Mouse (Mus musculus) neural tube, embryonic 15.5 days (tissue): Measurements from ENCODE around the gene 4930404H24Rik. TPM values are rescaled to one million over a fixed set of nuclear protein-coding genes. Genes with fewer than 3 reads are reported as not detected.

Experiments used
- ATAC-seq: fragments of 200-750 bp; cut with Nextera tagmentation; 2 replicates; pipeline ENCODE4 v1.8.0; 2017; ENCODE audit warnings: mild to moderate bottlenecking, moderate TSS enrichment, moderate library complexity; ENCODE audit not compliant: low FRiP score
- H3K27ac ChIP-seq: fragments of 300-500 bp; sonication (generic); replicated peaks from 2 replicates; pipeline ENCODE4 v1.5.1; 2015; ENCODE audit warnings: mild to moderate bottlenecking, inconsistent platforms
- H3K27me3 ChIP-seq: fragments of 300-500 bp; sonication (generic); replicated peaks from 2 replicates; pipeline ENCODE4 v1.6.1; 2015; ENCODE audit warnings: inconsistent platforms
- H3K36me3 ChIP-seq: fragments of 300-500 bp; sonication (generic); 2 replicates; pipeline ENCODE4 v1.6.1; 2015; ENCODE audit warnings: inconsistent platforms
- H3K4me1 ChIP-seq: fragments of 300-500 bp; sonication (generic); 2 replicates; pipeline ENCODE4 v1.6.1; 2015; ENCODE audit warnings: inconsistent platforms
- H3K4me2 ChIP-seq: fragments of 300-500 bp; sonication (generic); 2 replicates; pipeline ENCODE4 v1.6.1; 2015; ENCODE audit warnings: inconsistent platforms, mild to moderate bottlenecking, moderate library complexity
- H3K4me3 ChIP-seq: fragments of 300-500 bp; sonication (generic); replicated peaks from 2 replicates; pipeline ENCODE4 v1.5.1; 2015; ENCODE audit warnings: mild to moderate bottlenecking, inconsistent platforms
- H3K9ac ChIP-seq: fragments of 300-500 bp; sonication (generic); replicated peaks from 2 replicates; pipeline ENCODE4 v1.6.1; 2015; ENCODE audit warnings: mild to moderate bottlenecking, inconsistent platforms
- H3K9me3 ChIP-seq: fragments of 300-500 bp; sonication (generic); replicated peaks from 2 replicates; pipeline ENCODE4 v1.6.1; 2016; ENCODE audit warnings: inconsistent platforms
- WGBS: fragments of 180-500 bp; shearing (Covaris S2); methylation state at CpG from one replicate; pipeline ENCODE4 v1.1.7; 2015; ENCODE audit warnings: mixed read lengths; 5-methylcytosine and 5-hydroxymethylcytosine counted together
- polyA plus RNA-seq: library from polyadenylated mRNA; unstranded; fragments of >200 nt; fragmentation: Nextera tagmentation; extraction: Ambion mirVana; gene quantifications from 2 replicates; pipeline ENCODE4 v1.2.1, GENCODE M21; 2015

The 4930404H24Rik gene
- polyA plus RNA-seq, 1 experiment from 2014 or later, result not detected

DNA sequence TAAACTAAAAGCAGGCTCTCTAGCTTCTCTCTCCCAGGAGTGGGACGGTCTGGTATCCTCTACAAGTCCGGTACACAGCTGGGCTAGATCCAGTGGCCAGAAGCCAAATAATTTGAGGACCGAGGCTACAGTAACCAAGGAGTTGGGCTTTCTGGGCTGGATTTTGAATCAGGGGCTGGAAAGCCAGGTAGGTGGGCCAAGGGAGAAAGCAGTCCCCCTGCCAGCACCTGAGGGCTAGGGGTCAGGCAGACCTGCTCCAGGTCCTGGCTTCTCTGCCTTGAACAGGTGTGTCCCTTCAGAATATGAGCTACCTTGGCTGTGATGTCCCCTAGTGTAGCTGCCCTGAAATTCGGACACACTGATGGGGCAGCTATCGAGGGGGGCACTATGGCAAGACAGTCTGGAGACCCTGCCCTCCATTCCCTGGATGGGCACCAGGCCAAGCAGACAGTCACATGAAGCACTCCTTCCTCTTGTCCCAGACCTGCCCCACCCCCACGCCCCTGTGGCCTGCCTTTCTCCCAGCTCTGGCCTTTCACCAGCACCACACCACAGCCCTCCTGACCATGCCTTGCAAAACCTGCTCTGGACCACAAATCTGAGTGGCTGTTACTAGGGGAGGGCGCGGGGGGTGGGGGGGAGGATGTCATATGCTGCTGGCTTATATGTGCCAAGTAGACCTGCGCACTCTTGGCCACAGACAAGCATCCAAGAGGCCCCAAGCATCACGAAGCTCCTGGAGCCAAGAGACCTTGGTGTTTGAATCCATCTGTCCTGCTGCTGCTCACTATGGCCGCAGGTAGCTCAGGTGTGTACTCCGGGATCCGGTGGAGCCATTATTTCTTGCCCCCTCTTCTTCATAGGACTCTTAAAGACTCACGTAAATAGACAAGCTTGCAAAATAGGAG lies 20.1 kb downstream of the 4930404H24Rik start:
- Histone ChIP-seq H3K9ac (no peak overlapping the region), H3K4me2 (no peak overlapping the region), H3K27me3 (no peaks in the 10 kb centered on the region), H3K9me3 (no peaks in the 10 kb centered on the region), H3K36me3 (no peaks in the 10 kb centered on the region), H3K27ac (no peak overlapping the region), H3K4me1 (peaks cover 54% of the 10 kb centered on the region), H3K4me3 (no peak overlapping the region)
- no peak for ATAC-seq
- 83% methylated on average over 14 of the region's 14 CpGs for WGBS

DNA sequence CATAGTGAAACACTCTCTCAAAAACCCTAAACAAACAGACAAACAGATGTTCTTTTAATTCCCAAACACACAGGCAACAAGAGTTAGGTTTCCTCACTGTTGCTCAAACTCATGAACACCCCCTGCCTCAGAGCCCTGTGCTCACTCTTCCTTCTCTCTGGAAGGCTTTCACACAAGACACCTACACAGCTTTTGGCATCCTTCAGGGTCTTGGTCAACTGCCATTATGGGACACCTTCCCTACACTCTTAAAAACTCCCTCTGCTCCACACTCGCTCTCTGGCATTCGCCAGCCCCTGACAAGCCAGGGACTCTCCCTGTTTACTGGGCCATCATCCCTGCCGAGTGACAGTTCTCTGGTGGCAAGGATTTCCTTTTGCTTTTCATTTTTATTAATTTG lies 21.4 kb downstream of the 4930404H24Rik start:
- Histone ChIP-seq H3K4me2 (no peak overlapping the region), H3K27ac (no peak overlapping the region), H3K4me1 (peaks cover 42% of the 10 kb centered on the region), H3K36me3 (no peaks in the 10 kb centered on the region), H3K9ac (no peak overlapping the region), H3K27me3 (no peaks in the 10 kb centered on the region), H3K9me3 (no peaks in the 10 kb centered on the region), H3K4me3 (no peak overlapping the region)
- no peak for ATAC-seq
- WGBS, result 91% methylated on average over 3 of the region's 3 CpGs

DNA sequence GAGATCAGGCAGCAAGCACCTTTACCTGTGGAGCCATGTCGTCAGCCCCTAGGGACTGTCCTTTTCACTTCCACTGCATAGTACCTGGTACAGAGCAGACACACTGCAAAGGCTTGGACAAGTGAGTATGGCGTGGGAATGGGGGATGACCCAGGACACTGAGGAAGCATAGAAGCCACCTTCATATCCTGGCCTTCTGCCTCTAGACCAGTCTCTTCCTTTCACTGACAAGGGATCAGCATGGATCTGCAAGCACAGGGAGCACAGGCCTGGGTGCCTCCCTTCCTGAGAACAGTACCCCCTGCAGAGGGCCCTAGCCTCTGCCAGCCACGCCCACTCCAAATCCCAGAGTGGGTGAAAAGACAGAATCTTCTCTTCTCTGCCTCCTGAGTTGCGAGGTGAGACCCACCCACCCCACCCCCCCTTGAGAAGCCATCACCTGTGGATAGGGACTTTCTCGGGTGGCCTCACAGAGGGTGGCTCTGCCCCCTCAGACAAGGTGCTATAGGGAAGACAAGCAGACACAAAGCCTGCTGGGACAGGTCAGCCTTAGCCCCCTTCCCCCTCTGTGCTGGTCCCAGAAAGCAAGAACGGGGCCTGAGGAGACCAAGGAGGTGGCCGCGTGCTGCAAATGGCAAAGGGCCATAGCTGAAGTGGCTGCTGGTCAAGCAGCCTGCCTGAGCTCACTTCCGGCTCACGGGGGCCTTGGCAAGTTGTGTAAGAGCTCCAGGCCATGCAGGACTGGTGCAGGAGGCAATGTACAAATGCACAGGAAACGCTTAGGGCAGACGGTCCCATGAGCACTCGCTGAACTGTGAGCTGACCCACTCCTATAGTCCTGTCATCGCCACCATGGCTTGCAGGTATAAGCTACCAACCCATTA lies 22.1 kb downstream of the 4930404H24Rik start:
- Histone ChIP-seq H3K27me3 (no peaks in the 10 kb centered on the region), H3K4me1 (peaks cover 35% of the 10 kb centered on the region), H3K9ac (no peak overlapping the region), H3K4me2 (no peak overlapping the region), H3K4me3 (no peak overlapping the region), H3K9me3 (no peaks in the 10 kb centered on the region), H3K27ac (no peak overlapping the region), H3K36me3 (no peaks in the 10 kb centered on the region)
- 82% methylated on average over 14 of the region's 14 CpGs for WGBS
- ATAC-seq, result no peak

DNA sequence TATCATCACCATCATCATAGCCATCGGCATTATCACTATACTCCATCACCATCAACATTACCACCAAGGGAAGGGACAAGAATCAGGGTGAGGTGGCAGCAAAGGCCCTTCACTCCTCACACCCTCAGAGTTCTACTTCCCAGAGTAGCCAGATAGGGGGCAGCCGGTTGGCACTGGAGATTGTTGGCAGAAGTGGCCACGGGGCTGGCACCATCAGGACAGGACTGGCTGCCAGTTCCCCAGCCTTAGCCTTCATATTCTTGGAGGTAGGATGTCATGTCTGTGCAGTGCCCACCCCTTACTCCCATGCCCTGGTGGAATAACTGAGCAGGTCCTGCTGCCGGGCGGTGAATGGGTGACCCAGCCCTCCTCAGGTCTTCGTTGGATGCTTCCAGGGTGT lies 23.0 kb downstream of the 4930404H24Rik start:
- no peak overlapping the region for H3K27ac ChIP-seq

DNA sequence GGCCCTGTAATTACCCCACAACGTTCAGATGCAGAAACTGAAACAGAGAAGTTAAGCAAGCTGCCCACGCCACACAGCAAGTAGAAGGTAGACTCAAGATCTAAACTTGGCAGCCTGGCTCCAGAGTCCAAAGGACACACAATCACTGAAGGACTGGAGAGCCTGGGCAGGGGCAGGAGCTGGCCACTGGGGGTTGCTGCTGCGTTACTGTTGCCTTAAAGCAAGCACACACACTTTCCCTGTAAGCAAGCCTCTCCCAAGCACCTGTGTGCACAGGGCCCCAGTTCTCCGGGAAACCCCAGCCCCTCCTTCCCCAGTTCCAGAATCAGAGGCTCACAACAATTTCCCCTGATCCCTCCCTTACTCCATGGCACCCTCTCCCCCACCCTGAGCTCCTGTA lies 24.4 kb downstream of the 4930404H24Rik start:
- no peak overlapping the region for H3K4me3 ChIP-seq
- H3K9ac ChIP-seq, result no peak overlapping the region
- 44% methylated on average over 4 of the region's 4 CpGs for WGBS
- H3K27ac ChIP-seq, result no peak overlapping the region
- ATAC-seq, result no peak
- H3K4me2 ChIP-seq, result no peak overlapping the region
- peaks cover 17% of the 10 kb centered on the region for H3K4me1 ChIP-seq
- H3K36me3 ChIP-seq, result no peaks in the 10 kb centered on the region
- H3K9me3 ChIP-seq, result no peaks in the 10 kb centered on the region
- no peaks in the 10 kb centered on the region for H3K27me3 ChIP-seq

More for the DNA sequence above, 23.0 kb downstream of the 4930404H24Rik start:
- no peak for ATAC-seq
- no peak overlapping the region for H3K4me2 ChIP-seq
- WGBS, result 90% methylated on average over 6 of the region's 6 CpGs
- peaks cover 26% of the 10 kb centered on the region for H3K4me1 ChIP-seq
- no peak overlapping the region for H3K9ac ChIP-seq
- H3K4me3 ChIP-seq, result no peak overlapping the region
- no peaks in the 10 kb centered on the region for H3K36me3 ChIP-seq
- no peaks in the 10 kb centered on the region for H3K27me3 ChIP-seq
- H3K9me3 ChIP-seq, result no peaks in the 10 kb centered on the region

DNA sequence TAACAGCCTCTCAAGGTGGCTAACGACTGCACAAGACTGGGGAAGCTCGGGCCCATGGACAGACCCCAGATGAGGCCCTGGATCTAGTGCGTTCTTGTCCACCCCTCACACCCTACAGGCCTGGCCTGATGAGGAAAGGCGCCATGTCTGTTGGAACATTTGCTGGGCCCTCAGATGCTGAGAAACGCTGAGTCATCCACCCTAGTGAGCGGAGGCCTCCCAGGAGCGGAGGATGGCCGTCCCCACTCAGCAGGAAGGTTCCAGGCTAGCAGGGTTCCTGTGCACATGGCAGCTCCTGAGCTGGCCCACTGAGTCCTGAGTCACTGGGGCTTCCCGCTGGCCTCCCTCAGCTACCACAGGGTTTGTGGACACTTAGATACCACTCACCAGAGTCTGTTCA lies 27.5 kb downstream of the 4930404H24Rik start:
- H3K9ac ChIP-seq, result no peak overlapping the region
- no peak overlapping the region for H3K27ac ChIP-seq
- no peaks in the 10 kb centered on the region for H3K9me3 ChIP-seq
- H3K4me2 ChIP-seq, result no peak overlapping the region
- no peaks in the 10 kb centered on the region for H3K36me3 ChIP-seq
- no peak for ATAC-seq
- H3K27me3 ChIP-seq, result no peaks in the 10 kb centered on the region
- WGBS, result 74% methylated on average over 9 of the region's 9 CpGs
- no peak overlapping the region for H3K4me3 ChIP-seq
- peaks cover 27% of the 10 kb centered on the region for H3K4me1 ChIP-seq

DNA sequence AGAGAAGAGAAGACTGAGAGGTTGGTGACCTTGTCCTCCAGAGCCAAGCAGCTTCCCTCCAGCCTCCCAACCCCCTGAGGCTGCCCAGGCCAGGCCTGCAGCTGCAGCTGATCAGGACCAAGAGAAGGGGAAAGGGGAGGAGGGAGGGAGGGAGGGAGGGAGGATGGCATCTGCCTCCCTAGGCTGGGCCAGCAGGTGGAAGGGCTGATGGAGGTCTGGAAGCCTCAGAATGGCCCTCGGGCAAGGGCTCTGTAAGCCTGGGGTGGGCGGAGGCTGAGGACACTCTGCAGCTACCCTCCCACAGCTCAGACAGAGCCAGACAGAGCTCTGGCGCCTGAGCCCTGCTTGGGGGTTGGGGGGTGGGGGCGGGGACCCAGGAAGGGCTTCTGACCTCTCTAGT lies 29.7 kb downstream of the 4930404H24Rik start:
- no peak overlapping the region for H3K4me2 ChIP-seq
- no peaks in the 10 kb centered on the region for H3K36me3 ChIP-seq
- H3K27me3 ChIP-seq, result no peaks in the 10 kb centered on the region
- 0 out of 2 replicates have a peak overlapping the region, but pooled peaks have one; percentile 5 for H3K9ac ChIP-seq
- no peak for ATAC-seq
- H3K9me3 ChIP-seq, result no peaks in the 10 kb centered on the region
- H3K4me3 ChIP-seq, result no peak overlapping the region
- H3K27ac ChIP-seq, result no peak overlapping the region
- 36% methylated on average over 4 of the region's 4 CpGs for WGBS
- peaks cover 40% of the 10 kb centered on the region for H3K4me1 ChIP-seq

DNA sequence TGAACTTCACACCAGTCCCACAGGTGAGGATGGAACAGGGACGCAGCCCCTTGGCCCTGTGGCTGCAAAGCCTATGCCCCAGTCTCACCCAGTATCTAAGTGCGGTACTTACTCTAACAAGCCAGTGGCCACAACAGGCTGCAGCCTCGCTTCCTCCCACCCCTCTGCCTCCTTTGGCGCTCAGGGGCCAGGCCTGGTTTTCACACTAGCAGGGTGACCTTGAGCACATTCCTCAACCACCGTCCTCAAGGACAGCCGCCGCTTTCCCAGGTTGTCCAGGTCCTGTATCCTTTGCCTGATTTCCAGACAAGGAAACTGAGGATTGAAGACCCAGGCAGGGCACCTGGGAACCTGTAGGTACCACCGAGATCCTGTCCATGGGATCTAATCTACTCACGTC lies 30.6 kb downstream of the 4930404H24Rik start:
- no peak overlapping the region for H3K9ac ChIP-seq
- no peak overlapping the region for H3K4me2 ChIP-seq
- no peaks in the 10 kb centered on the region for H3K36me3 ChIP-seq
- 70% methylated on average over 9 of the region's 9 CpGs for WGBS
- no peaks in the 10 kb centered on the region for H3K9me3 ChIP-seq
- no peak for ATAC-seq
- no peak overlapping the region for H3K27ac ChIP-seq
- no peaks in the 10 kb centered on the region for H3K27me3 ChIP-seq
- H3K4me3 ChIP-seq, result no peak overlapping the region
- peaks cover 45% of the 10 kb centered on the region for H3K4me1 ChIP-seq

DNA sequence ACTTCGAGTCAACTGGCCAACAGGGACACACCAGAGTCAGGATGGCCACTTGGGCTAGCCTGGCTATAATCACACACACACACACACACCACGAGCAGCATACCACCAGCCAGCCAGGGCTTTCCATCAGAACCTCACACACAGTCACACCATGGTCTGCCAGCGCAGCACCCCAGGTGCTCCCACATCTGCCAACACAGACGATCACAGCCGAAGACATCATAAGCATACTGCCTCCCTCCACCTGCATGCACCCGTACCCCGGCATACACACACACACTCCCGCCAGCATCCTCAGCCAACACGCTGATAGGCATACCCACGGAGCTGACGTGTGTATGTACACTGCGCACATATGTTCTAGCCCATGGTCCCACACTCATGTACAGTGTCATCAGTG lies 31.1 kb downstream of the 4930404H24Rik start:
- Histone ChIP-seq H3K4me2 (no peak overlapping the region), H3K9ac (no peak overlapping the region), H3K27ac (no peak overlapping the region), H3K36me3 (no peaks in the 10 kb centered on the region), H3K4me3 (no peak overlapping the region), H3K9me3 (no peaks in the 10 kb centered on the region), H3K4me1 (peaks cover 45% of the 10 kb centered on the region), H3K27me3 (no peaks in the 10 kb centered on the region)
- WGBS, result 78% methylated on average over 12 of the region's 12 CpGs
- ATAC-seq, result no peak

DNA sequence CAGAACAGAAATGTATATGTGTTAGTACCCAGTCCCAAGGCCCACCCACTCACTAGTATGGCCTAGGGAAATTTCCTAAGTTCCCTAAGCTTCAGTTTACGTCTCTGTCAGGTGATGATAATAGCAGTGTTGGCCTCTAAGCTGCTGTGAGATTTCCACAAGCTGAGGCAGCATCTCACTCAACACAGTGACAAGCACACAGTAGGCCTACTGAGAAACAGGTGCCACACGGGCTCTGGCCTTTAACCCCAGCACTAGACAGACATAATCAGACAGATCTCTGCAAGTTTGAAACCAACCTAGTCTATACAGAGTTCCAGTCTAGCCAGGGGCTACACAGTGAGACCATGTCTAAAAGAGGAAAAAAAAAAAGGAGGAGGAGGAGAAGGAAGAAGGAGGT lies 32.1 kb downstream of the 4930404H24Rik start:
- peaks cover 45% of the 10 kb centered on the region for H3K4me1 ChIP-seq
- no peak overlapping the region for H3K4me3 ChIP-seq
- no peaks in the 10 kb centered on the region for H3K36me3 ChIP-seq
- H3K9me3 ChIP-seq, result no peaks in the 10 kb centered on the region
- no peak overlapping the region for H3K4me2 ChIP-seq
- no peak overlapping the region for H3K9ac ChIP-seq
- H3K27ac ChIP-seq, result no peak overlapping the region
- WGBS, result 63% methylated on average over 2 of the region's 2 CpGs
- ATAC-seq, result no peak
- no peaks in the 10 kb centered on the region for H3K27me3 ChIP-seq

DNA sequence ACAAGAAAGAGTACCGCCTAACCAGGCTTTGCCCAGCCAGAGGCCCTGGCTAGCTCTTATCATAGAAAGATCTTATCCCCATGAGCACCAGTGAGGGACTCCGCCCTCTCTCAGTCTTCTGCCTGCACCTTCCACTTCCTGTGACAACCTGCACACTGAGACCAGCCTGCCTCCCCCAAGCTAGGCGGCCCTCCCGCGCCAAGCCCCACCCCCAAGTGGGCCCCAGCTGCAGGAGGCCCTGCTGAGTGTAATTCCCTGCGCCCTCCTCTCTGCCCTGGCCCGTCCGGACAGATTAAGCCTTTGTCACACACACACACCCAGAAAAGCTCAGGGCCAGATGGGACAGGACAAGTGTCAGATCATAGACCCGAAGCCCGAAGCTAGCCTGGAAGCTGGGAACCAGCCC lies 33.3 kb downstream of the 4930404H24Rik start:
- H3K4me2 ChIP-seq, result 0 out of 2 replicates have a peak overlapping the region, but pooled peaks have one; percentile 6
- no peaks in the 10 kb centered on the region for H3K9me3 ChIP-seq
- WGBS, result 20% methylated on average over 10 of the region's 10 CpGs
- no peak overlapping the region for H3K27ac ChIP-seq
- ATAC-seq, result no peak
- H3K9ac ChIP-seq, result 0 out of 2 replicates have a peak overlapping the region, but pooled peaks have one; percentile 20
- H3K4me3 ChIP-seq, result no peak overlapping the region
- H3K4me1 ChIP-seq, result peaks cover 52% of the 10 kb centered on the region
- H3K36me3 ChIP-seq, result no peaks in the 10 kb centered on the region
- no peaks in the 10 kb centered on the region for H3K27me3 ChIP-seq
